Mouse (Mus musculus) midbrain, embryonic 14.5 days (tissue): ENCODE data around the gene Kcnma1. TPM values are rescaled to one million over a fixed set of nuclear protein-coding genes. Genes with fewer than 3 reads are reported as not detected.
A peak's percentile ranks its signal among the peaks of the same experiment; 100 is the strongest.

ENCODE experiments used
- ATAC-seq: fragments of 200-750 bp; cut with Nextera tagmentation; 2 replicates; pipeline ENCODE4 v1.8.0; 2017; ENCODE audit warnings: moderate number of reproducible peaks, moderate library complexity; ENCODE audit not compliant: low FRiP score, low TSS enrichment
- DNase-seq: peaks from one replicate; pipeline ENCODE4 v3.0.0-alpha.2; 2015
- H3K27ac ChIP-seq: fragments of 300-500 bp; sonication (generic); replicated peaks from 2 replicates; pipeline ENCODE4 v1.5.1; 2014; ENCODE audit warnings: mild to moderate bottlenecking, low read depth, low read length, moderate library complexity
- H3K27me3 ChIP-seq: fragments of 300-500 bp; sonication (generic); 2 replicates; pipeline ENCODE4 v1.6.1; 2014; ENCODE audit warnings: low read length, control low read depth, mixed read lengths; ENCODE audit not compliant: control insufficient read depth, insufficient read depth
- H3K36me3 ChIP-seq: fragments of 300-500 bp; sonication (generic); 2 replicates; pipeline ENCODE4 v1.6.1; 2014; ENCODE audit warnings: low read length, control low read depth; ENCODE audit not compliant: control insufficient read depth, insufficient read depth
- H3K4me1 ChIP-seq: fragments of 300-500 bp; sonication (generic); 2 replicates; pipeline ENCODE4 v1.6.1; 2014; ENCODE audit warnings: mild to moderate bottlenecking, antibody characterized with exemption, low read length, control low read depth; ENCODE audit not compliant: control insufficient read depth, insufficient read depth
- H3K4me2 ChIP-seq: fragments of 300-500 bp; sonication (generic); 2 replicates; pipeline ENCODE4 v1.6.1; 2014; ENCODE audit warnings: mild to moderate bottlenecking, low read length, moderate library complexity
- H3K4me3 ChIP-seq: fragments of 300-500 bp; sonication (generic); replicated peaks from 2 replicates; pipeline ENCODE4 v1.5.1; 2014; ENCODE audit warnings: low read depth, low read length
- H3K9ac ChIP-seq: fragments of 300-500 bp; sonication (generic); replicated peaks from 2 replicates; pipeline ENCODE4 v1.6.1; 2014; ENCODE audit warnings: mild to moderate bottlenecking, low read length, moderate library complexity
- H3K9me3 ChIP-seq: fragments of 300-500 bp; sonication (generic); 2 replicates; pipeline ENCODE4 v1.6.1; 2016; ENCODE audit warnings: low read length, control low read depth, mixed read lengths; ENCODE audit not compliant: control insufficient read depth
- WGBS: fragments of 180-500 bp; shearing (Covaris S2); extraction: QIAGEN DNeasy Blood & Tissue Kit; methylation state at CpG from one replicate; pipeline ENCODE4 v1.1.7; 2014; 5-methylcytosine and 5-hydroxymethylcytosine counted together
- polyA plus RNA-seq: library from polyadenylated mRNA; unstranded; fragments of >200 nt; fragmentation: Nextera tagmentation; extraction: Ambion mirVana; gene quantifications from 2 replicates; pipeline ENCODE4 v1.2.1, GENCODE M21; 2014

The Kcnma1 gene
- polyA plus RNA-seq, 1 experiment from 2014 or later, result 17.8 TPM

GRCm38 (mm10) chr14:23400777-23401469 is 613.4 kb downstream of the Kcnma1 start:
- Histone ChIP-seq H3K4me3 (no peak overlapping the region), H3K27ac (no peak overlapping the region), H3K27me3 (no peaks in the 10 kb centered on the region), H3K4me1 (no peaks in the 10 kb centered on the region), H3K9ac (no peak overlapping the region), H3K36me3 (no peaks in the 10 kb centered on the region), H3K4me2 (no peak overlapping the region), H3K9me3 (no peaks in the 10 kb centered on the region)
- DNase-seq (peak; percentile 91), ATAC-seq (no peak)
- WGBS, result 15% methylated on average over 6 of the region's 6 CpGs

GRCm38 (mm10) chr14:23397642-23398041 is 616.6 kb downstream of the Kcnma1 start:
- Histone ChIP-seq H3K27me3 (no peaks in the 10 kb centered on the region), H3K36me3 (no peaks in the 10 kb centered on the region), H3K4me3 (no peak overlapping the region), H3K9ac (no peak overlapping the region), H3K27ac (no peak overlapping the region), H3K4me2 (no peak overlapping the region), H3K4me1 (no peaks in the 10 kb centered on the region), H3K9me3 (no peaks in the 10 kb centered on the region)
- 11% methylated on average over 1 of the region's 1 CpGs for WGBS
- ATAC-seq (no peak), DNase-seq (no peak)

GRCm38 (mm10) chr14:23391566-23391965 is 622.7 kb downstream of the Kcnma1 start:
- Histone ChIP-seq H3K9me3 (no peaks in the 10 kb centered on the region), H3K27ac (no peak overlapping the region), H3K4me2 (no peak overlapping the region), H3K27me3 (no peaks in the 10 kb centered on the region), H3K4me1 (no peaks in the 10 kb centered on the region), H3K9ac (no peak overlapping the region), H3K4me3 (no peak overlapping the region), H3K36me3 (no peaks in the 10 kb centered on the region)
- DNase-seq (no peak), ATAC-seq (no peak)
- 66% methylated on average over 3 of the region's 3 CpGs for WGBS

- Histone ChIP-seq H3K36me3 (no peaks in the 10 kb centered on the region), H3K27ac (no peak overlapping the region), H3K9me3 (no peaks in the 10 kb centered on the region), H3K4me3 (no peak overlapping the region), H3K27me3 (no peaks in the 10 kb centered on the region), H3K9ac (no peak overlapping the region), H3K4me1 (no peaks in the 10 kb centered on the region), H3K4me2 (no peak overlapping the region)
- ATAC-seq (no peak), DNase-seq (no peak)
- 57% methylated on average over 5 of the region's 5 CpGs for WGBS
These were observed 623.5 kb downstream of the Kcnma1 start for GRCm38 (mm10) chr14:23390768-23391167.

GRCm38 (mm10) chr14:23390161-23390560 is 624.1 kb downstream of the Kcnma1 start:
- H3K27me3 ChIP-seq, result no peaks in the 10 kb centered on the region
- no peak overlapping the region for H3K4me2 ChIP-seq
- no peak overlapping the region for H3K27ac ChIP-seq
- WGBS, result 59% methylated on average over 4 of the region's 4 CpGs
- ATAC-seq, result no peak
- no peak overlapping the region for H3K4me3 ChIP-seq
- DNase-seq, result no peak
- H3K9me3 ChIP-seq, result no peaks in the 10 kb centered on the region
- no peak overlapping the region for H3K9ac ChIP-seq
- H3K4me1 ChIP-seq, result no peaks in the 10 kb centered on the region
- H3K36me3 ChIP-seq, result no peaks in the 10 kb centered on the region

GRCm38 (mm10) chr14:23386786-23387185 is 627.5 kb downstream of the Kcnma1 start:
- no peak overlapping the region for H3K4me2 ChIP-seq
- H3K4me1 ChIP-seq, result no peaks in the 10 kb centered on the region
- 96% methylated on average over 3 of the region's 3 CpGs for WGBS
- no peak overlapping the region for H3K27ac ChIP-seq
- no peaks in the 10 kb centered on the region for H3K36me3 ChIP-seq
- no peaks in the 10 kb centered on the region for H3K27me3 ChIP-seq
- DNase-seq (no peak), ATAC-seq (no peak)
- H3K4me3 ChIP-seq, result no peak overlapping the region
- no peak overlapping the region for H3K9ac ChIP-seq
- H3K9me3 ChIP-seq, result no peaks in the 10 kb centered on the region

- H3K9ac ChIP-seq, result no peak overlapping the region
- H3K27me3 ChIP-seq, result no peaks in the 10 kb centered on the region
- no peak overlapping the region for H3K4me2 ChIP-seq
- ATAC-seq (peak; percentile 62; the same call in 1 of the 2 replicates), DNase-seq (peak; percentile 83)
- H3K27ac ChIP-seq, result no peak overlapping the region
- no peaks in the 10 kb centered on the region for H3K4me1 ChIP-seq
- H3K36me3 ChIP-seq, result no peaks in the 10 kb centered on the region
- no peaks in the 10 kb centered on the region for H3K9me3 ChIP-seq
- H3K4me3 ChIP-seq, result no peak overlapping the region
- WGBS, result 36% methylated on average over 11 of the region's 11 CpGs
These were observed 628.3 kb downstream of the Kcnma1 start for GRCm38 (mm10) chr14:23385776-23386608.

GRCm38 (mm10) chr14:23378351-23379087 is 635.8 kb downstream of the Kcnma1 start:
- DNase-seq (peak; percentile 57), ATAC-seq (no peak)
- no peak overlapping the region for H3K27ac ChIP-seq
- H3K27me3 ChIP-seq, result no peaks in the 10 kb centered on the region
- no peak overlapping the region for H3K4me3 ChIP-seq
- peaks cover 7% of the 10 kb centered on the region; the same call in 1 of the 2 replicates for H3K4me1 ChIP-seq
- no peaks in the 10 kb centered on the region for H3K9me3 ChIP-seq
- no peaks in the 10 kb centered on the region for H3K36me3 ChIP-seq
- WGBS, result 11% methylated on average over 6 of the region's 6 CpGs
- H3K9ac ChIP-seq, result no peak overlapping the region
- H3K4me2 ChIP-seq, result no peak overlapping the region
